Mouse (Mus musculus) cerebellum, postnatal 36 days (tissue): ENCODE data around the gene Prmt3.

Experiments
- DNase-seq, 2 experiments: peaks; one replicate each; pipeline ENCODE4 v3.0.0; 2021 to 2022; ENCODE audit warnings: mixed read lengths in 2 of 2

Prmt3 gene

DNA sequence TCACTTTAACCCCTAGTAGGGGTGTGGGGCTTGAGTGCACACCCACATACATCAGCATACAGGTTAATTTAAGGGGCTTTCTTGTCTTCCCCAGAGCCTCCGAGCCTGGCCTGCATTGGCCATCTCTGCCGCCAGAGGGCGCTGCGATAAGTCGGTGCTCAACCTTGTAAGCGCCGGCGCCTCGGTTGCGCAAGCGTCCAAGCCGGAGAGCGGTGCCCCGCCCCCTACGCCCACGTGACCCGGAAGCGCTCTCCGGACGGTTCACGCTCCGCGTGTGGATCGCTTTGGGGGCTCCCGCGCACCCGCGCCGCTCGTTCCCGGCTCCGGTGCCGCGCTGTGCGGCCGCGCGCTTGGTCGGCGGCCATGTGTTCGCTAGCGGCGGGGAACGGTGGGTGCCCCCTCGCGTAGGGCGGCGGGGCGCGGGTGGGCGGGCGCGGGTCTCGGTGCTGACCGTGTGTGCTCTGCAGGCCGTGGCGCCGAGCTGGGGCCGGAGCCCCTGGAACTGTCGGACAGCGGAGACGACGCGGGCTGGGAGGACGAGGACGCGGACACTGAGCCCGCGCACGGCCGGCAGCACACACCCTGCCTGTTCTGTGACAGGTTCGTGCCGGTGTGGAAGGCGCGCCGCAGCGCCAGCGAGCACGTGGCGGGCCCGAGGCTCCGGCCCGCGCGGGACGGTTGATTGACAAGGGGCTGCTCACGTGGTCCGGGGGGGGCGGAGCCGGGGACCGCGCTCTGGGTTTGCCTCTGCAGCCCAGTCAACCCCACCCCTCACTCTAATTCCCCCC lies at the start of gene Prmt3:
Prmt3 (plus strand) TSS at position 233 of the 788 bp plus-strand sequence.
- DNase-seq = peak; percentile 98 to 99

DNA sequence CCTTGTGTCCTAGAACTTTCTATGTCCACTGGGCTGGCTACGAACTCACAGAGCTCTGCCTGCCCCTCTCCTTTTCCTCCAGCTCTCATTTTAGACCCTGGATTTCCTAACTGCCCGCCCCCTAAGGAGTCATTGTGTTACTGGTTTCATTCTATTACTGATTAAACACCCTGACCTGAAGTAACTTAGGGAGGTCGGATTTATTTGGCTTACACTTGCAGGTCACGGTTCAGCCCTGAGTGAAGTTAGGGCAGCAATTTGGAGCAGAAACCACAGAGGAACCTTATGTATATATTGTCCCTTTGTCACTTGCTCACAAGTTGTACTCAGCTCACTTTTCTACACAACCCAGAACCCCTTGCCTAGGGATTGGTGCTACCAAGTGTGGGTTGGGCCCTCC lies 43.8 kb upstream of the Prmt3 start:
- no peak for DNase-seq

DNA sequence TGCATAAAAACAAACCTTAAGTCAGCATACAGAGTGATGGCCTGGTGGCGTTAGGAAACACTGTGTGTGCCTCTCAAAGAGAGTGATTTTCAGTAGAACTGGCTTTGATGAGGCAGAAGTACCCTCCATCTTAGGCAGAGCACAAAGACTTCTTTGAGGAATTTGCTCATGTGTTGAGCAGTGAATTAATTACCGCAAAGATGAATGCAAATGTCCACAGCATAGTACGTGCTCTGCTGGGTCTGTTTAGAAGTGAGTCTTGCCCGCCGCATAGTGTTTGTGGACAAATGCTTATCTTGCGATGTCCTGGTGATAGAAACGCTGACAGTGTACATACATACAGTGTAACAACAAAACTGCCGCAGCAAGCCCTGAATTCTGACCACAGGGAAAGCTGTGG lies 38.7 kb upstream of the Prmt3 start:
- DNase-seq = no peak

DNA sequence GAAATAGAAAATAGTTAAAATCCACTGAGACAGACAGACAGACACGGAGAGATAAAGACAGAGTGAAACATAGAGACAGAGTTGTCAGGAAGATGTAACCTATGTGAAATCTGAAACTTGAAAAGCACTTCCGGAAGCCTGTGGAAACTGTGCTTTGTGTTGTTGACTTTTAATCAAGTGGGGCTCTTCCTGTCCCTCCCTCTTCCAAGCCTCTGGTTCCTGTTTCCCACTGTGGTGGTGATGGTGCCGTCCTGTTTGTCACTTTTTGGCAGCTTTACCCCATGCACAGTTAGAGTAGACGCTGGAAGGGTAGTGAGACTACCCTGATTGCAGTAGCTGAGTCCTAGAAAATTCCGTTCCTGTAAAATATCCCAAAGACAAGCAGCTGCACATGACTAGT lies 36.7 kb upstream of the Prmt3 start:
- no peak for DNase-seq

DNA sequence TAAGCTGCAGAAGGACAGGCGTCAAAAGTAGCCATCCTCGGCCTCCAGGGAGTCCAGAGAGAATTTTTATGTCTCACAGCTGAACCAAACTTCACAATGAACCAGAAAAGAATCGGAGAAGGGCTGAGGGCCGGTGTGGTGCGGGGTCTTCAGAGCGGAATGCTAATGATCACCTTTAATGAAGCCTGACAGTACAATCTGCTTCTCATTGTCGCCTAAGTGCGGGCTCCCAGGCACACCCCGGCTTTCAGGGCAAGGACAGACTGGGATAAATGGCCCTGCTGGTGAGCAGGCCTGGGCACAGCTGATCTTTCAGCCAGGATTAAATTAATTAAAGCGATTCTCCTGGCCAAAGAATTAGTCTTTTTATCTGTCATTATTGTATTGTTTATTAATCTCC lies 36.2 kb upstream of the Prmt3 start:
- DNase-seq = no peak

DNA sequence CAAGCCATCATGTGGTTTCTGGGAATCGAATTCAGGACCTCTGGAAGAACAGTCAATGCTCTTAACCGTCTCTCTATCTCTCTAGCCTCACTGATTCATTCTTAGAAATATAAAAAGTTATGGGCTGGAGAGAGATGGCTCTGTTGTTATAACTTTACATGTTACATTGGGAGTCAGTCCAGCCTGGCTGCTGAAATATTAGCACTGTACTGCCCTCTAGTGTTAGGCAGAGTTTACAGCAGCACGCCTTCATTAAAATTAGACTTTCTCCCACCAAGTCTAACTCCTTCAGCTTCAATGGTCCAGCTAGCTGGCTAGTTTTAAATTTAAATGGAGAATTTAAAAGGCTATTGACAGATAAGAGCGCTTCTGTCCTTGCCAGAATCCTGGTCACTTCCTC lies 27.0 kb upstream of the Prmt3 start:
- DNase-seq = peak in 1 of 2 experiments; percentile 16

DNA sequence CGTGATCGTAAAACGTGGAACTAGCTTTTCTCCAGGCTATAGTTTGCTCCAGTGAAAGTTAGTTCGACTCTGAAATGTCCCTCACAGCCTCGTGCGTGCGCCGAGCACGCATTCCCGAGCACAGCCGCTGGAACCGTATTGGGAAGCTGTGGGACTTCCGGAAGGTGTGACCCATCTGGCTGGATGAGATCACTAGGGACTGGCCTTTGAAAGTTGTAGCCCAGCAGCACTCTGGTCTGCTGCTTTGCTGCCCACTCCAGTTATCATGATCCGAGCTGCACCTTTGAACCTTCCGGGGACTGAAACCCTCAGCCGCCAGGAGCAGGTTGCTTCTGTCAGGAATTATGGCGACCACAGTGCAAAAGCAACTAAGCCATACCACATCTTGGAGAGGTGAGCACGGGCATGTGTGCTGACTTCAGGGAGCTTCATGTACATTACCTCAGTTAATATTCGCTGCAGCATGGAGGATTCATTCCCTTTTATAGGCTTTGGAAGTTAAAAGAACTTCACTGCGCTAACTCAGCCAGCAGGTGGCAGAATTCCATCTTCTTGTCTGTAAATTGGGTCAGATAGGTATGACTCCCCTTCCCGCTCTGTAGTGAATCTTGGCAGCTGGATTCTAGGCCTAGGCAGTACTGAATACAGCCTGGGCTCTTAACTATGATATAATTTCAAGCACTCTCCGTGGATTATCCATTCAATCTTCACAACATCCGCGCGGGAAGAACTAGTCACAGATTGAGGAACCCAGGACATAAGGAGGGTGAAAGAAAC lies 25.2 kb upstream of the Prmt3 start:
- peak; percentile 16 to 28 for DNase-seq

DNA sequence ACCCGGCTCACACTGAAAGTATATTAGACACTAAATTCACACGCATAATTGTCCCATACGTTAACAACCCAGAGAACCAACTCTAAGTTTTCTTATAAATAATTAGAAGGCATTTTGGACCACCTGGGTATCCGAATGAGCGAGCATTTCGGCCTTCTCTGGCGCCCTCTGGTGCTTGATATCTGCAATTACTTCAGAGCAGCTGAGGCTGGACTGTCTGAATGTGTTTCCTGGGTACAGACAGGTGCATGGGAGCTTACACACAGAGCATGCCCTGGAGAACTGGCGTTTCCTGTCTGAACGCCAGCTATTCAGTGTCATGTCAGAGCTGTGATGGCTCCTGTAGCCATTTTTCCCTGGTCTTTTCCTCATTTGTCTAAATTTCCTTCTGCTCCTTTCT lies 23.4 kb upstream of the Prmt3 start:
- peak; percentile 43 to 58 for DNase-seq

DNA sequence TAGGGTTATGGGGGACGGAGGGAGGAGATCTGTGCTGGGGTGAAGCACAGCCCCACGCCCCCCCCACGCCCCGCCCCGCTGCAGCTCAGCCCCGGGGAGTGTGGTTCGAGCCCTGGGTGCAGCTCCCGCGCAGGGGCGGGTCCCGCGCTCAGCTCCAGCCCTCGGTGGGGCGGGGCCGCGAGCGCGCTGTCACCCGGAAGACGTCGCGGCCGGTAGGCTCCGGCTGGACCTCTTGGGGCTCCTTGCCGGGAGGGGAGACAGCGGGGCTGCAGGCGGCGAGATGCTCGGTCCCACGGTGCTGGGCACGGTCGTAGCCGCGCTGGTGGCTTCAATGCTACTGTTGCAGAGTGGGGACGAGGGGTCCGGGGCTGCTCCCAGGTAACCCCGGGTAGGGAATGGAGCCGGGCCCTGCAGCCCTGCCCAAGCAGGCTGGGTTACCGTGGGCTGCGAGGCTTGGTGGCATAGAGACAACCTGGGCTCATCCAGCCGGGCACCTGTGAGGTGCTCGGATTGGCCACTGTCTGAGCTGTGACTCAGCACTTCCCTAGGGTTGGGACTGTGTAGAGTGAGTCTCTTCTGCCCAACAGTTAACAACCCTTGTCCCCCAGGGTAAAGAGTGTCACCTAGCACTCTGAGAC lies 19.1 kb upstream of the Prmt3 start, which contains the start of gene Htatip2:
Htatip2 (plus strand) TSS at position 182 of the 638 bp plus-strand sequence.
- peak in 1 of 2 experiments; percentile 12 for DNase-seq

DNA sequence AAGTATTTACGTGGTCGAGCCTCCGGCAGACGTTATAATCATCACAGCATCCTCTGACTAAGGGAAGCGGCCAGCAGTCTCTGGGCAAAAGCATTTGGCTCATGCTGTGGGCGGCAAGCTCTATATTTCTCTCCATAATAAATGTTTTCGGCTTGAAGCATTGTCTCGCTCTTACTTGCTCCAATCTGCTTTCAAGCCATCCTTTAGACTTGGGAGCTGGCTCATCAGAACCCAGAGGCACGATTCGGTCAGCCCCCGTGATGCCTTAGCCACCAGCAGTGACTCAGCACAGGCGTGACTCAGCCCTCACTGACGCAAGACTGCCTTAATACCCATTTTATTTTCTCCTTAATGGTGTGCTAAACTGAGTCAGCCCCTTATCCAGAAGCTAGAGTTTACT lies 15.5 kb upstream of the Prmt3 start:
- DNase-seq = no peak

DNA sequence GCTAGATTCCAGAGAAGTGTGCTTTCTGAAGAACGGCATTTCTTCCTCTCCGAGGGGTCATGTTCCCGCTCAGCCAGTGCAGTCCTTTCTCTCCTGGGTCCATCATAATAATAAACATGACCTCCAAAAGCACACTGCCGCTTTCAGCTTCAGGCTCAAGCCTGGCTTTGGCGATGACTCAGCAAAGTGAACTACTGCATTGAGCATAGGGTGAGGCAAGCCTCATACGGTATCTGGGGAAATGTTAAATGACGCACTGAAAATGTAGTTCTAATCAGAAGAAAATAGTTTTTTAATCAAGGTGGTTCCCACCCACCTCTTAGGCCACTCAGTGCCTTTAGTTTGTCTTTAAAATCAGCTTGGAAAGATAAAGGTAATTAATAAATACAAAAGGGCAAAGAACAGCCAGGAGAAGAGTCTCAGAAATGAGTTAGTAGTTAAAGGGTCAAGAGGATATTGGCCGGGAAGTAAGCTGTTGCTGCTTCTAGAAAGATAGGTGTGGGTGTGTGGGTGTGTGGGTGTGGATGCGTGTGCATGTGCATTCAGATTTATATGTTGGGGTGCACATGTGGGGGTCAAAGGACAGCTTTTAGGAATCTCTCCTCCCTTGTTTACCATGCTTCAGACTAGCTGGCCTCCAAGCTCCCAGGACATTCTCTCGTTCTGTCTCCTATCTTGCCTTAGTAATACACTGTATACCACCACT lies 14.0 kb upstream of the Prmt3 start:
- no peak for DNase-seq

DNA sequence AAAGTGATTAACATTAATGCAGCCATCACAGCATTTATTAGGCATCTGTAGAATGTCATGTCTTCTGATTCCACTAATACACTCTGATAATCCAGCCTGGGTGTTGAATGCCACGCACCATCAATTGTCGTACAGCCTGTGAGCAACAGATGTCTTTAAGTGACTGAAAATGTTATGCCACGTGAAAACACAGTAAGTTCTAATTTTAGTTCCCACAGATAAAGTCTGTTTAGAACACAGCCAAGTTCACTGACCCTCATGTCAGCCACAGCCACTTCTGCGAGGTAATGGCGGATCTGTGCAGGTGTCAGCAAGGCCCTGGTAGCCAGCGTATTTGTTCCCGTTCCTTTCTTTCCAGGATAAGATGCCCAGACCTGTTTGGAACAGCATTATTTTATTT lies 12.0 kb upstream of the Prmt3 start:
- no peak for DNase-seq

DNA sequence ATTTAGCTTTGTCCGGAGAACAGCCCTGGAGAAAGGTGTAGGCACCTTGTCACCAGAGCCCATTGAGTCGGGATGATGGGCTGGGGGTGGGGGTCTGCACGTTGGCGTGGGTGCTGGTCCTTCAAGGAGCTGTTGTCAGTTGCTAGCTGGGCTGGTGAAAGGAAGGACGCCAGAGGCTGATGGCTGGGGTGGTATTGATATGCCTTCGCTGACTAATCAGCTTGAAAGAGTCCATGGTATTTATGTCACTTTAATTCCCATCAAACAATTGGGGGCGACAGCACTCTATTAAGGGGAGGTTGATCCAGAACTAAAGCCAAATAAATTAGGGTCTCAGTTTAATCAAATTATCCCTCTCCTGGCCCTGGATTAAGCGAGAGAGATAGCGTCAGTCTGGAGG lies 9.6 kb upstream of the Prmt3 start:
- no peak for DNase-seq

DNA sequence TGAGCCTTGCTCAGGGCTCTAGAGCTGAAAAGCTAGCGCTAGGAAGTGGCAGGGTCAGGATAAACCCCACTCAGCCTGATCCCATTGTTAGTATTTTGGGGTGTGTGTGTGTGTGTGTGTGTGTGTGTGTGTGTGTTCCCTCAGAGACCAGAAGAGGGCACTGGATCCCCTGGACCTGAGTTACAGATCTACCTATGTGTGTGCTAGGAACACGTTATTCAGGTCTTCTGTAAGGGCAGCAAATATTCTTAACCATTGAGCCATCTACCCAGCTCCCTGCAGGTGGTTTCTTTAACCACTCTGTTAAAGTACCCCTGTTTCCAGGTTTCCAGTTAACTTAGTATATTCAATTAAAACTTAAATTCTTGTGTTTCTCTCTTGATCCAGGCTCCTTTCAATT lies 3.8 kb upstream of the Prmt3 start:
- DNase-seq = no peak

DNA sequence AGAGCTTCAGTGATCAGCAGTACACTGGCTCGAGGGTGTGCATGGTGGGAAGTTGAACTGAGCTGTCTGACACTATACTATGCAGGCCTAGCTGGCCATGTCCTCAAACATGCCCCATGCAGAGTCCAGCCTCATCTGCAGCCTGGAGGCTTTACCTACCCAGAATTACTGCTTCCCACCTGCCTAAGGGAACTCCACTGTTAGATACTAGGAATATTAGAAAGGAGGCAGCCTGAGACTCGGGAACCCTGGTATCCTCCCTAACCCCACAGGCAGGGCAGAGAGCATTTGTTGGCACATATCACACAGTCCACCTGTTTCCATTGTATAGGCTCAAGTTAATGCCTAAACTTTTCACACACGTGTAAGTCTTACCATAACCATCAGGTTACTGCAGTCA lies 561 bp upstream of the Prmt3 start:
- DNase-seq = no peak

DNA sequence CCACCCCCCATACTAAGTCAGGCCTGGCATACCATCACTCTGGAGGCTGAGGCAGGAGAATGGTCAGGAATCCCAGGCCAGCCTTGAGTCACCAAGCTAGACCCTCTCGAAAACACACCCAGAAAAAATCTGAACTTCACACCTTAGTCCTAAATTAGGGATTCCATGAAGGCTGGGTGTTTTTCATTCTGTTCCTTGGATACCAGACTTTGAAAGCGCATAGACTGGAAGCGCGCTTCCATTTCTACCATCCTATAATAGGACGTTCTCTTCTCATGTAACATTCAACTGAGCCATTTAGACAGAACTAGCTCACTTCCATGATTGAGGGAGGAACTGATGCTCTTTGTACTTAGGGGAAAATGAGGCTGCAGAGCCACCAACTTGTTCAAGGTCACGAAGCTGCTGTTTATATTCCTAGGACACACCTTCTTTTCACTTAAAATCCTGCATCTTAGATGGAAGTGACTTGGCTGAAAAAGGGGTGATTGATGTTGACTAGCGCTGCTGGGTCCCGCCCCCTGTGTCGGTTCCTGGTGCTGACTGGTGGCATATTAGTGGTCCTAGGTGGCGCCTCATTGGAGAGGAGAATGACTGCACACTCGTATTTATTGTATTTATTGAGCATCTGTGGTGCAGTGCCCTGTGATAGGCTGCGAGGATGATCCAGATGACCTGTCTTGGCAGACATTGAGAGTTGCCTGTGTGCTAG lies 914 bp downstream of the Prmt3 start:
- no peak for DNase-seq

DNA sequence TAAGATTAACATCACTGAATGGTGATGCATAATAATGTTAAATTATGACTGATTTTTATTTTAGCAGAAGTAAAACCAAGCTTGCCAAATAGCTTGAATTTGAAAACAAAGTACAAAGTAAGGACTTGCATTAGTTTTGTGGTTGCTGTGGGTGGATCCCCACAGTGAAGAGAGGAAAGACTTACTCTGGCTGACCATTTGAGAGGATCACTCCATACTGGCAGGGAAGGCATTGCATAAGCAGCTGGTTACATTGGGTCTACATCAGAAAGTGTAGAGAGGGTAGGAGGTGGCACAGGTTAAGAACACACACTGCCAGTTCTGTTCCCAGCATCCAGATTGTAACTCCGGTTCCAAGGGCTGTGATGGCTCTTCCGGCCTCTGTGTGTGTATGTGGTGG lies 4.9 kb downstream of the Prmt3 start:
- DNase-seq = no peak

DNA sequence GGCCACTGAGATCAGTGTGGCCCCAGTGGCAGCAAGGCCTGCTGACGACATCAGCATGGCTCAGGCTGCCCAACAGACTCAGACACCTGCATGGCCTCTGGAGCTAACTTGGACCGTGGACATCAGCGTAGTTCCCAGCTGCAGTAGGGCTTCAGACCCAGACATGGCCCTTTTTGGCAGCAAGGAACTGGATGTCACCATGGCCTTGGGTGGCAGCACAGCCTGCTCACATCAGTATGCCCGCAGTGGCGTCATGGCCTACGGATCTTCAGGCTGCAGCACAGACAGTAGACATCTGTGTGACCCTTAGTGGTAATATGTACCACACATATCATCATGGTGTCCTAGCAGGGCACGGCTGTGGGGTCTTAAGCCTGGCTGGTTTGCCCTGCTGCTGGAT lies 7.0 kb downstream of the Prmt3 start:
- DNase-seq = no peak

DNA sequence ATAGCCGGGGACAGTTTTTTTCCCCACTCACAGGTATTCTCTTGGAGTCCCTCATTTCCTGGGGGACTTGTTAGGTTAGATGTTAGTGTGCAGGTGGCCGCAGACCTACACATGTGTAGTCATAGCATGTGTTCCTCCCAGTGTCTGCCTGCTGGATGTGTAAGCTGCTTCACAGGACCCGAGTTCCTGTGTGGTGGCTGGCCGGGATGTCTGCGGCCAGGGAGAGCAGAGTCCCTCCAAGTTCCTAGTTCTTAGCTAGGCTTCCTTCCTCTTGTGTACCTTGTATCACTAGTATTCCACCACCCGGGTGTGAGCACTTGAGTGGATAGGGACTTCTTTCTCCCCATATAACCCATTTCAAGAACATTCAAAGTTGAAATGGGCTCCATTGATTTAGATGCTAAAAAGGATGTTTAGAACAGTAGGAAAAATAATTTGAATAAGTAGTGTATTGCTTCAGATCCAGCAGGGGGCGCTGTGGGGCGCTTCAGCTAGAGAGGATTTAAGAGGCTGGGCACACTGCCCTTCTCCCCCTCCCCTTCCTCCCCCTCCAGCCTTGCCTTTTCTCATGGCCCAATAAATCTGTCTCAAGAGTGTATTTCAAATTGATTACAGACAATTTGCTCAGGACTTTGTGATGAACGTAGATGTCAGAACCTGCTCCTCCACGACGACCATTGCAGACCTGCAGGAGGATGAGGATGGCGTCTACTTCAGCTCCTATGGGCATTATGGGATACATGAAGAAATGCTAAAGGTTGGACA lies 8.7 kb downstream of the Prmt3 start:
- peak; percentile 36 to 44 for DNase-seq

DNA sequence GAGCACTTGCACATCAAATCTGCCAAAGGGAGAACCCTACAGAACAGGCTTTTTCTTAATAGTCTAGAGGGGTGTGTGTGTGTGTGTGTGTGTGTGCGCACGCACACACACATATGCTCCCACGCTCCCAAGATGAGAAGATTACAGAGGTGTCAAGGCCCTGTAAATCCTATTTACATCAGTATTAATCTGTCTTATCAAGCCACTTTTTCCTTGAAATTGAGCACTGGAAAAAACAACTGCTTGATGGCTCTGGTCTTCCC lies 9.2 kb downstream of the Prmt3 start:
- DNase-seq = no peak

DNA sequence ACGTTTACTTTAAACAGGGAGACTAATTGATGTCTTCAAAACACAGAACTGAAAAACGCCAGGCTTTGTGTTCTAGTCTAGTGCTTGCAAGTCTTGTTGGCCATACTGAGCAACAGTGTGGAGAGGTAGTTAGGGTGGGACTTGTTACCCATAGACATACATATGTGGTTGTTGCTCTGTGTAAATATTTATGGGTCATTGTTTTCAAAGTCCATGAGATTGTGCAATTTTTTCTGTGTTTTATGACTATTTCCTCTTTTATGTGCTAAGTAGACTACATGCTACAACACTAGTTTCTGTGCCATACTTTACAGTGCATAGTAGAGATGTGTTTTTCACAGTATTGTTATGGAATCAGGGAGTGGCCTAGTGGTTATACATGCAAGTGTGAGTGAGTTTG lies 16.2 kb downstream of the Prmt3 start:
- no peak for DNase-seq

DNA sequence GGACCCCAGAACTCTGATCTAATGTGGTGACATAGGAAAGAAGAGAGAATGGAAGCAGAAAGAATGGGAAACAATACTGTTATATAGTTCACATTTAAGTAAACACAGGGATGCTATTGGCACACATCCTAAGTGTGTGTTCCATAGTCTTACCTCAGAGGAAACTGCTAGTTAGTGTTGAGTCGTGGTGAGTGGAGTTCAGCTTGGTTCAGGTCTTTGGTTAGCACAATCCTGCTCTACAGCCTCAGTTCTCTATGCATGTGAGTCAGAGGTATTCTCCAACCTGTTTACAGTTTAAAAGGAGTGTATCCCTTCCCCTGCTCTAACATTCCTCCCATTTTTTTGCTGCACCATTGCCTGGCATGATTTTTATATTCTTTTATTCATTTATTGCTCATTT lies 19.0 kb downstream of the Prmt3 start:
- DNase-seq = no peak
